Mouse (Mus musculus) embryonic facial prominence, embryonic 12.5 days (tissue): ENCODE measurements around the gene Polh. TPM values are rescaled to one million over a fixed set of nuclear protein-coding genes. Genes with fewer than 3 reads are reported as not detected.

Source experiments
- ATAC-seq: fragments of 200-750 bp; cut with Nextera tagmentation; 2 replicates; pipeline ENCODE4 v1.8.0; 2017; ENCODE audit not compliant: insufficient number of reproducible peaks, insufficient read depth, low FRiP score, low TSS enrichment
- H3K27ac ChIP-seq: fragments of 300-500 bp; sonication (generic); 2 replicates; pipeline ENCODE4 v1.5.1; 2016; ENCODE audit warnings: mild to moderate bottlenecking
- H3K27me3 ChIP-seq: fragments of 300-500 bp; sonication (generic); 2 replicates; pipeline ENCODE4 v1.6.1; 2016; ENCODE audit warnings: mild to moderate bottlenecking, moderate library complexity
- H3K36me3 ChIP-seq: fragments of 300-500 bp; sonication (generic); 2 replicates; pipeline ENCODE4 v1.6.1; 2016; ENCODE audit warnings: mild to moderate bottlenecking
- H3K4me1 ChIP-seq: fragments of 300-500 bp; sonication (generic); 2 replicates; pipeline ENCODE4 v1.6.1; 2016
- H3K4me2 ChIP-seq: fragments of 300-500 bp; sonication (generic); replicated peaks from 2 replicates; pipeline ENCODE4 v1.6.1; 2016; ENCODE audit warnings: mild to moderate bottlenecking, moderate library complexity
- H3K4me3 ChIP-seq: fragments of 300-500 bp; sonication (generic); 2 replicates; pipeline ENCODE4 v1.5.1; 2016; ENCODE audit warnings: mild to moderate bottlenecking
- H3K9ac ChIP-seq: fragments of 300-500 bp; sonication (generic); 2 replicates; pipeline ENCODE4 v1.6.1; 2016; ENCODE audit warnings: mild to moderate bottlenecking, moderate library complexity
- H3K9me3 ChIP-seq: fragments of 300-500 bp; sonication (generic); 2 replicates; pipeline ENCODE4 v1.6.1; 2016; ENCODE audit warnings: mild to moderate bottlenecking, moderate library complexity
- WGBS: fragments of 180-500 bp; shearing (Covaris S2); methylation state at CpG from one replicate; pipeline ENCODE4 v1.1.7; 2016; 5-methylcytosine and 5-hydroxymethylcytosine counted together
- polyA plus RNA-seq: library from polyadenylated mRNA; unstranded; fragments of >200 nt; fragmentation: Nextera tagmentation; extraction: Ambion mirVana; gene quantifications from 2 replicates; pipeline ENCODE4 v1.2.1, GENCODE M21; 2016

Polh gene
- polyA plus RNA-seq = 16.3 and 16.6 TPM in 2 replicates

GRCm38 (mm10) chr17:46202421-46203071 lies at the start of gene Polh, which contains the start of gene Xpo5:
Gene Polh, minus strand, starts transcription at chr17:46202645.
Gene Xpo5, plus strand, starts transcription at chr17:46202782.
- peaks cover 35% of the 10 kb centered on the region for H3K36me3 ChIP-seq

DNA sequence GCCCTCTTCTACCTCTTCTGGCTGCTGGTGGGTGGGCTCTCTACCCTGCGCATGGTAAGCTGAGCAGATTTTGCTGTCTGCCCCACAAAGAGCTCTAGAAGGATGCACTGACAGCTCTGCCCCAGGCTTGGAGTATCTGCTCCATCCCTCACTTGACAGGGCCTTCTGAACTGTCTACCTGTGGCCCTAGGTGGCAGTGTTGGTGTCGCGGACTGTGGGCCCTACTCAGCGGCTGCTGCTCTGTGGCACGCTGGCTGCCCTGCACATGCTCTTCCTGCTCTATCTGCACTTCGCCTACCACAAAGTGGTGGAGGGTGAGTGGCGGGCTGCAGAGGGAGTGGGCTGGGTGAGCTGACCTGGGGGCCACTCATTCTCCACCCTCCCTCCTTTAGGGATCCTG lies 48.7 kb upstream of the Polh start:
- Histone ChIP-seq H3K4me2 (no peak overlapping the region), H3K9me3 (no peaks in the 10 kb centered on the region), H3K4me3 (no peak overlapping the region), H3K27ac (no peak overlapping the region), H3K27me3 (peaks cover 22% of the 10 kb centered on the region), H3K36me3 (peaks cover 39% of the 10 kb centered on the region), H3K9ac (no peak overlapping the region), H3K4me1 (peaks cover 26% of the 10 kb centered on the region)
- WGBS = 78% methylated on average over 7 of the region's 7 CpGs
- no peak for ATAC-seq

More at GRCm38 (mm10) chr17:46202421-46203071, at the start of gene Polh, which contains the start of gene Xpo5:
- Histone ChIP-seq H3K4me1 (peaks cover 22% of the 10 kb centered on the region), H3K27ac (peak within 1 kb of the TSS; percentile 82), H3K27me3 (no peaks in the 10 kb centered on the region), H3K4me2 (peak within 1 kb of the TSS; percentile 88), H3K9ac (peak within 1 kb of the TSS; percentile 93), H3K4me3 (peak within 1 kb of the TSS; percentile 88), H3K9me3 (no peaks in the 10 kb centered on the region)
- WGBS = under 1% methylated on average over 66 of the region's 66 CpGs
- peak; percentile 92 for ATAC-seq

DNA sequence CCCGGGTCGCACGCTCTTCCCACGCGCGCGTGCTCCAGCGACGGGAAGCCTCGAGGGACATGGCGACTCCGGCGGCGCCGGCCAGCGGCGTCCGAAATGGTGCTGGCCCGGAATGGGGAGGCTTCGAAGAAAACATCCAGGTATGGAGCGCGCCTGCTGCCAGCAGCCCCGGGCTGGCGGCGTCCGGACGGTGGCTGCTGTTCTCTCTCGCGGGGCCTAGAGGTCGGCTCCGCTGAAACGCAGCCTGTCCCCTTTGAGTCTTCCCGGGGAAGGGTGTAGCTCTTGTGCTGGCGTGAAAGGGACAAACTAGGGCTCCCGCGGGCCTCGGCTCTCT lies 45.7 kb upstream of the Polh start:
- Histone ChIP-seq H3K4me1 (peaks cover 17% of the 10 kb centered on the region), H3K9me3 (no peaks in the 10 kb centered on the region), H3K27ac (peak overlapping the region; percentile 84), H3K9ac (peak overlapping the region; percentile 94), H3K27me3 (no peaks in the 10 kb centered on the region), H3K36me3 (peaks cover 66% of the 10 kb centered on the region), H3K4me2 (peak overlapping the region; percentile 95), H3K4me3 (peak overlapping the region; percentile 95)
- under 1% methylated on average over 37 of the region's 37 CpGs for WGBS
- peak; percentile 4; the same call in 1 of the 2 replicates for ATAC-seq

- H3K4me1 ChIP-seq = peaks cover 17% of the 10 kb centered on the region
- no peaks in the 10 kb centered on the region for H3K27me3 ChIP-seq
- H3K27ac ChIP-seq = peak within 1 kb of the TSS; percentile 84
- WGBS = under 1% methylated on average over 53 of the region's 53 CpGs
- peak within 1 kb of the TSS; percentile 95 for H3K4me2 ChIP-seq
- H3K9me3 ChIP-seq = no peaks in the 10 kb centered on the region
- ATAC-seq = peak; percentile 80
- peaks cover 71% of the 10 kb centered on the region for H3K36me3 ChIP-seq
- H3K4me3 ChIP-seq = peak within 1 kb of the TSS; percentile 95
- peak within 1 kb of the TSS; percentile 94 for H3K9ac ChIP-seq
Measured at GRCm38 (mm10) chr17:46247512-46248188, 45.2 kb upstream of the Polh start, which contains the start of the genes Polr1c and Yipf3. Gene Polr1c, minus strand, starts transcription at chr17:46248054. Gene Yipf3, plus strand, starts transcription at chr17:46248080.

DNA sequence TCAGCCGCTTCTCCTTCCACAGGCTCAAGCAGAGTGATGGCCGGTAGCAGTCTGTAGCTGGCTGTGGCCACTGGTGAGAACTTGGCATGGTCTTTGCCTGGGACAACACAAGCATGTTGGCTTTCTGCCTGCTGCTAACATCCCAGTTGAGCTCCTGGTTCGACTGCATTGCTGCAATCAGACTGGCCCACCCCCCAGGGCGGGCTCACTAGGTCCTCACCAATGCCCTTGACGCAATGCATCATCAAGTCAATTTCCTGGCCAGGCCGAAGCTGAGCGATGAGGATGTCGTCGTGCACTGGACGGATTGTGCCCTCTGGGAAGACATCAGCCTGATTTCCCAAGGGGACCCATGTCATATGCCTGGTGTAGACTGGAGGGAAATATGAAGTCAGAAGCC lies 42.1 kb upstream of the Polh start:
- Histone ChIP-seq H3K4me3 (no peak overlapping the region), H3K9ac (no peak overlapping the region), H3K27me3 (no peaks in the 10 kb centered on the region), H3K9me3 (no peaks in the 10 kb centered on the region), H3K4me2 (no peak overlapping the region), H3K4me1 (peaks cover 17% of the 10 kb centered on the region), H3K27ac (no peak overlapping the region), H3K36me3 (peaks cover 72% of the 10 kb centered on the region)
- ATAC-seq = no peak
- 83% methylated on average over 10 of the region's 10 CpGs for WGBS

- 93% methylated on average over 2 of the region's 2 CpGs for WGBS
- Histone ChIP-seq H3K27me3 (no peaks in the 10 kb centered on the region), H3K9ac (no peak overlapping the region), H3K4me3 (no peak overlapping the region), H3K9me3 (no peaks in the 10 kb centered on the region), H3K27ac (no peak overlapping the region), H3K36me3 (peaks cover 78% of the 10 kb centered on the region), H3K4me1 (peaks cover 8% of the 10 kb centered on the region), H3K4me2 (no peak overlapping the region)
- no peak for ATAC-seq
Measured at GRCm38 (mm10) chr17:46243624-46244023, 41.2 kb upstream of the Polh start.

- no peak overlapping the region for H3K4me3 ChIP-seq
- H3K9ac ChIP-seq = no peak overlapping the region
- no peak for ATAC-seq
- H3K9me3 ChIP-seq = no peaks in the 10 kb centered on the region
- H3K4me2 ChIP-seq = no peak overlapping the region
- H3K27ac ChIP-seq = no peak overlapping the region
- WGBS = 83% methylated on average over 4 of the region's 4 CpGs
- H3K36me3 ChIP-seq = peaks cover 85% of the 10 kb centered on the region
- H3K27me3 ChIP-seq = no peaks in the 10 kb centered on the region
- peaks cover 7% of the 10 kb centered on the region for H3K4me1 ChIP-seq
Measured at GRCm38 (mm10) chr17:46242993-46243392, 40.5 kb upstream of the Polh start.

- Histone ChIP-seq H3K9me3 (no peaks in the 10 kb centered on the region), H3K27ac (no peak overlapping the region), H3K4me2 (no peak overlapping the region), H3K9ac (no peak overlapping the region), H3K36me3 (peaks cover 90% of the 10 kb centered on the region), H3K27me3 (no peaks in the 10 kb centered on the region), H3K4me3 (no peak overlapping the region), H3K4me1 (peaks cover 7% of the 10 kb centered on the region)
- WGBS = 93% methylated on average over 13 of the region's 13 CpGs
- ATAC-seq = no peak
Measured at GRCm38 (mm10) chr17:46242274-46242673, 39.8 kb upstream of the Polh start.

DNA sequence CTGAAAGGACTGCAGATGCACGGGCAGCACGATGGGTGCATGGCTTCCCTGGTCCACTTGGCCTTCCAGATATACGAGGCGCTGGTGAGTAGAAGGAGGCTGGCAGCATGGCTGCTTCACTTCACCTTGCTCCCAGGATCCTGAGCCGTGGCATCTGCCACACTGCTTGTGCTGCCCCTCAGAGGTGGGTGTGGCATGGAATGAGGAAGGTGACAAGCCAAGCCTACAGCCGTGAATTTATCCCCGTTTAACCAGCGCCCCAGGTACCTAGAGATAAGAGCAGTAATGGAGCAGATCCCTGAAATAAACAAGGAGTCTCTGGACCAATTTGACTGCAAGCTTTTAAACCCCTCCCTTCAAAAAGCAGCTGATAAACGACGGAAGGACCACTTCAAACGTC lies 39.0 kb upstream of the Polh start:
- peaks cover 94% of the 10 kb centered on the region for H3K36me3 ChIP-seq

GRCm38 (mm10) chr17:46239516-46240114 lies 37.2 kb upstream of the Polh start:
- ATAC-seq = no peak
- H3K4me3 ChIP-seq = no peak overlapping the region
- no peak overlapping the region for H3K4me2 ChIP-seq
- H3K9ac ChIP-seq = no peak overlapping the region
- 90% methylated on average over 15 of the region's 15 CpGs for WGBS
- no peaks in the 10 kb centered on the region for H3K9me3 ChIP-seq
- peaks cover 88% of the 10 kb centered on the region for H3K36me3 ChIP-seq
- no peak overlapping the region for H3K27ac ChIP-seq
- no peaks in the 10 kb centered on the region for H3K4me1 ChIP-seq
- no peaks in the 10 kb centered on the region for H3K27me3 ChIP-seq

More for the DNA sequence above, 39.0 kb upstream of the Polh start:
- ATAC-seq = no peak
- H3K4me2 ChIP-seq = no peak overlapping the region
- WGBS = 82% methylated on average over 11 of the region's 11 CpGs
- no peak overlapping the region for H3K4me3 ChIP-seq
- H3K9ac ChIP-seq = no peak overlapping the region
- H3K4me1 ChIP-seq = 0 out of 2 replicates have a peak, but pooled peaks cover under 1% of the 10 kb centered on the region
- no peaks in the 10 kb centered on the region for H3K9me3 ChIP-seq
- H3K27ac ChIP-seq = no peak overlapping the region
- no peaks in the 10 kb centered on the region for H3K27me3 ChIP-seq

DNA sequence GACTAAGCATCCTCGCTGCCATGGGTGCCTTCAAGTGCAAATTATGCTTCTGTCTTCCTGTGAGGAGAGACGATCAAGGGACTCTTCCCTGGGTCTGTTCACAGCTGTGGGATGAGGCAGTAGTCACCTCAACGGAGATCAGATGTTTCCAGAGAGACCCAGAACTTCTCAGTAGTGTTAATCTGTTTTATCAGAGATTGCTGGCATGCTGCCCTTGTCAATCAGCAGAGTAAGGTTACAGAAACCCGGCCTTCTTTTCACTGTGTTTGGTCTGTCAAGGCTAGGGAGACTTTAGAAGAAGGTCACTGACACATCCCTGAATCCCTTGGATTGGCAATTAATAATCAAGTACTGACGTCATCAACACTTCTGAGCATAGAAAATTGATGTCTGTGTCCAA lies 35.0 kb upstream of the Polh start:
- no peak overlapping the region for H3K4me2 ChIP-seq
- no peak overlapping the region for H3K4me3 ChIP-seq
- peaks cover 81% of the 10 kb centered on the region for H3K36me3 ChIP-seq
- no peaks in the 10 kb centered on the region for H3K9me3 ChIP-seq
- no peaks in the 10 kb centered on the region for H3K4me1 ChIP-seq
- WGBS = 81% methylated on average over 5 of the region's 5 CpGs
- ATAC-seq = no peak
- no peak overlapping the region for H3K9ac ChIP-seq
- no peak overlapping the region for H3K27ac ChIP-seq
- H3K27me3 ChIP-seq = no peaks in the 10 kb centered on the region

DNA sequence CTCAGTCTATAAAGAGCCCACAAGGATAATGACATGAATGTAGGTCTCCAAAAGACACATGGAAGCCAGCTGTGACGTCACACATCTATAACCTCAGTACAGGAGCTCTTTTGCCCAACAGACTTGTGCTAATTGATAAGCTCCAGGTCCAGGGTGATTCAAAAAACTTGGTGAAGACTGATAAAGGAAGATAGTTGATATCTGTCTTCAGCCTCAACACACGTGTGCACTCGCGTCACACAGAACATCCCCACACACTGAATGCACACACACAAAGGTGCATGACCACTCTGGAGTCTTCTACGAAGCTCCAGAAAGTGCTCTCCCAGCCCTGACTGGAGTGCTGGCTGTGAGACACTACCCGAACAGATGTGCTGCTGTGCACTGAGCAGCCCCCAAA lies 34.6 kb upstream of the Polh start:
- 91% methylated on average over 6 of the region's 6 CpGs for WGBS
- no peak for ATAC-seq

More for the DNA sequence above, 34.6 kb upstream of the Polh start:
- Histone ChIP-seq H3K4me3 (no peak overlapping the region), H3K4me1 (no peaks in the 10 kb centered on the region), H3K27me3 (no peaks in the 10 kb centered on the region), H3K36me3 (peaks cover 80% of the 10 kb centered on the region), H3K4me2 (no peak overlapping the region), H3K27ac (no peak overlapping the region), H3K9me3 (no peaks in the 10 kb centered on the region), H3K9ac (no peak overlapping the region)
